Mouse (Mus musculus): ENCODE data around the gene Tcte1. TPM values are rescaled to one million over a fixed set of nuclear protein-coding genes. Genes with fewer than 3 reads are reported as not detected.
A peak's percentile ranks its signal among the peaks of the same experiment; 100 is the strongest.

Gene Tcte1
- polyA plus RNA-seq, 1 experiment from 2014 or later: 1.7 TPM

DNA sequence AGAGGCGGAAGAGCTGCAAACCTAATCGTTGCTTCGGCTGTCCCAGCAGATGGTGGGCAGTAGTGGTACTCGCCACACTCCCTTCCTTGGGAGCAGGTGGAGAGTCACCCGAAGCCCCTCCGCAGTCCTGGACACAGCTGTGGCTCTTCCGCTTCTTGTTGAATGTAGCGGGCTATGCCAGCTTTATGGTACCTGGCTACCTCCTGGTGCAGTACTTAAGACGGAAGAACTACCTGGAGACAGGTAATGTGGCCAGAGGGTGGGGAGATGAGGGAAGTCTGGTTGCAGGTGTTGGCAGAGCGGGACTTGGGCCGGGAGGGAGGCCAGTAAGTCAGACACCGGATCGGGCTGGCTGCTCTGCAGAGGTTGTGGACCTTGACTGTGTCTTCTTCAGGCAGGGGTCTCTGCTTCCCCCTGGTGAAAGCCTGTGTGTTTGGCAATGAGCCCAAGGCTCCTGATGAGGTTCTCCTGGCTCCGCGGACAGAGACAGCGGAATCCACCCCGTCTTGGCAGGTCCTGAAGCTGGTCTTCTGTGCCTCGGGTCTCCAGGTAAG is 41.4 kb downstream of the Tcte1 start:
- Histone ChIP-seq H3K4me2 (peak overlapping the region; percentile 98), H3K9ac (ENCODE audit: low read length) (peak overlapping the region; percentile 90), H3K9me3 (ENCODE audit: control insufficient read depth, low read length) (no peaks in the 10 kb centered on the region), H3K4me1 (ENCODE audit: control insufficient read depth, insufficient read depth, low read length) (peaks cover 18% of the 10 kb centered on the region), H3K27ac (ENCODE audit: low read depth, low read length) (peak overlapping the region; percentile 84), H3K4me3 (ENCODE audit: low read depth, low read length) (peak overlapping the region; percentile 81), H3K36me3 (ENCODE audit: control insufficient read depth, insufficient read depth, low read length) (peaks cover 23% of the 10 kb centered on the region), H3K27me3 (ENCODE audit: control insufficient read depth, insufficient read depth, low read length) (no peaks in the 10 kb centered on the region)
- WGBS: 14% methylated on average over 18 of the region's 18 CpGs
- ATAC-seq (ENCODE audit: low FRiP score) (no peak; the same call in 1 of the 2 replicates), DNase-seq (ENCODE audit: low spot score, missing footprints) (peak; percentile 91)

DNA sequence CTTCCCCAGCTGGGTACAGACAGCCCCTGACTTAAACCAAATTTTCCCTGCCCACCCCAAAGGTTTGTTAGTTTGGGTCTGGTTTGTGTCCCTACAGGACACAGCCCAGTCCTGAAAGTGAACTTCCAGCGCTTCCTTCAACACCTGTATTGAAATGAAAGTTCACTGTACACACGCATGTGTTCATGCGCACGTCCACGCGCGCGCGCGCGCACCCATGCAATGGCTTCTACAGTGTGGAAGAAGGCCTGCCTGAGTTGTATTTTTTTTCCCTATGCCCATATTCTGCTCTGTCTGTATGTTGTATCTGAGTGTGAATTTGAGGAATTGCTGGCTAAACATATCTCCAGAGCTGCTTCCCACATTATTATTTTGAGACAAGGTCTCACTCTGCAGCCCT is 41.9 kb downstream of the Tcte1 start:
- Histone ChIP-seq H3K4me2 (peak overlapping the region; percentile 98), H3K9ac (ENCODE audit: low read length) (peak overlapping the region; percentile 90), H3K9me3 (ENCODE audit: control insufficient read depth, low read length) (no peaks in the 10 kb centered on the region), H3K4me3 (ENCODE audit: low read depth, low read length) (peak overlapping the region; percentile 81), H3K27me3 (ENCODE audit: control insufficient read depth, insufficient read depth, low read length) (no peaks in the 10 kb centered on the region), H3K4me1 (ENCODE audit: control insufficient read depth, insufficient read depth, low read length) (peaks cover 18% of the 10 kb centered on the region), H3K36me3 (ENCODE audit: control insufficient read depth, insufficient read depth, low read length) (peaks cover 28% of the 10 kb centered on the region), H3K27ac (ENCODE audit: low read depth, low read length) (no peak overlapping the region)
- DNase-seq (ENCODE audit: low spot score, missing footprints) (no peak), ATAC-seq (ENCODE audit: low FRiP score) (no peak)
- 97% methylated on average over 11 of the region's 11 CpGs for WGBS

DNA sequence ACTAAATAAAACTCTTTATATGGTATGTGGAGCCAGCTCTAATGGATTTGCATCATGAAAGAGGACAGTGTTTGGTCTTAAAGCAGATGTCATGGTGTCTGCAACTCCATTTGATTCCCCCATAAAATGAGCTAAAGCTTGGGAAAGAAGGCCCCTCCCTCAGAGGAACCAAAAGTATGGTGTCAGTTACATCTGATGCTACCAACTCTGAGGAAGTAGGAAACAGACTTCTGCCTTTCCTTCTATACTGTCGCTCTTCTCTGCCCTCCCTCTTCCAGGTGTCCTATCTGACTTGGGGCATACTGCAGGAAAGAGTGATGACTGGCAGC is 42.8 kb downstream of the Tcte1 start:
- Histone ChIP-seq H3K9ac (ENCODE audit: low read length) (no peak overlapping the region), H3K27me3 (ENCODE audit: control insufficient read depth, insufficient read depth, low read length) (no peaks in the 10 kb centered on the region), H3K9me3 (ENCODE audit: control insufficient read depth, low read length) (no peaks in the 10 kb centered on the region), H3K4me1 (ENCODE audit: control insufficient read depth, insufficient read depth, low read length) (peaks cover 21% of the 10 kb centered on the region), H3K4me3 (ENCODE audit: low read depth, low read length) (no peak overlapping the region), H3K36me3 (ENCODE audit: control insufficient read depth, insufficient read depth, low read length) (peaks cover 37% of the 10 kb centered on the region), H3K4me2 (no peak overlapping the region), H3K27ac (ENCODE audit: low read depth, low read length) (no peak overlapping the region)
- ATAC-seq (ENCODE audit: low FRiP score) (no peak), DNase-seq (ENCODE audit: low spot score, missing footprints) (no peak)
- WGBS: 75% methylated on average over 1 of the region's 1 CpGs

DNA sequence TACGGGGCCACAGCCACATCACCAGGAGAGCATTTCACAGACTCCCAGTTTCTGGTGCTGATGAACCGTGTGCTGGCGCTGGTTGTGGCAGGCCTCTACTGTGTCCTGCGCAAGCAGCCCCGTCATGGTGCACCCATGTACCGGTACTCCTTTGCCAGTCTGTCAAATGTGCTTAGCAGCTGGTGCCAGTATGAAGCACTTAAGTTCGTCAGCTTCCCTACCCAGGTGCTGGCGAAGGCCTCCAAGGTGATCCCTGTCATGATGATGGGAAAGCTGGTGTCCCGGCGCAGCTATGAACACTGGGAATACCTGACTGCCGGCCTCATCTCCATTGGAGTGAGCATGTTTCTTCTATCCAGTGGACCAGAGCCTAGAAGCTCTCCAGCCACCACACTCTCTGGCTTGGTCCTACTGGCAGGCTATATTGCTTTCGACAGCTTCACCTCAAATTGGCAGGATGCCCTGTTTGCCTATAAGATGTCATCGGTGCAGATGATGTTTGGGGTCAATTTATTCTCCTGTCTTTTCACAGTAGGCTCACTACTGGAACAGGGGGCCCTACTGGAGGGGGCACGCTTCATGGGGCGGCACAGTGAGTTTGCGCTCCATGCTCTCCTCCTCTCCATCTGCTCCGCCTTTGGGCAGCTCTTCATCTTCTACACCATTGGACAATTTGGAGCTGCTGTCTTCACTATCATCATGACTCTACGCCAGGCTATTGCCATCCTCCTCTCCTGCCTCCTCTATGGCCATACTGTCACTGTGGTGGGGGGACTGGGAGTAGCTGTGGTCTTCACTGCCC is 43.3 kb downstream of the Tcte1 start:
- no peak overlapping the region for H3K4me3 ChIP-seq (ENCODE audit: low read depth, low read length)
- no peak overlapping the region for H3K4me2 ChIP-seq
- WGBS: 77% methylated on average over 18 of the region's 18 CpGs
- H3K27ac ChIP-seq (ENCODE audit: low read depth, low read length): 0 out of 2 replicates have a peak overlapping the region, but pooled peaks have one; percentile 1
- peak; percentile 89 for DNase-seq (ENCODE audit: low spot score, missing footprints)
- peaks cover 42% of the 10 kb centered on the region for H3K36me3 ChIP-seq (ENCODE audit: control insufficient read depth, insufficient read depth, low read length)
- H3K9ac ChIP-seq (ENCODE audit: low read length): no peak overlapping the region
- no peaks in the 10 kb centered on the region for H3K9me3 ChIP-seq (ENCODE audit: control insufficient read depth, low read length)
- ATAC-seq (ENCODE audit: low FRiP score): no peak
- H3K4me1 ChIP-seq (ENCODE audit: control insufficient read depth, insufficient read depth, low read length): peaks cover 25% of the 10 kb centered on the region
- no peaks in the 10 kb centered on the region for H3K27me3 ChIP-seq (ENCODE audit: control insufficient read depth, insufficient read depth, low read length)

DNA sequence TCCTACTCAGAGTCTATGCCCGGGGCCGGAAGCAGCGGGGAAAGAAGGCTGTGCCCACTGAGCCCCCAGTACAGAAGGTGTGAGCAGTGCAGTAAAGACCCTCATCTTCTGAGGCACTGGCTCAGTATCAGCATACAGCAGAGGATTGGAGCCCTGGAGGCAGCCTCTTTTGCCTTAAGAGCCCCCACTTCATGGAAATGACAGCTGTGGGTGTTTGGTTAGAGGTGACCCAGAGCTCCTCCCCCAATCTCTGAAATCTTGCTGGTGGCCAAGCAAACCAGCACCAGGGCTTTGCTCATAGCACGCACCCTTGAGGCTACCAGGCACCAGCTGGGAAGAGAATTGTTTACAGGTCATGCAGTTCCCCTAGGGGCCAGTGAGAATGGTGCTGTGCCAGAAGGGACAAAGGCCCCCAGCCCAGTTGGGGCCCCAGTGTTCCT is 43.9 kb downstream of the Tcte1 start:
- no peak overlapping the region for H3K9ac ChIP-seq (ENCODE audit: low read length)
- H3K36me3 ChIP-seq (ENCODE audit: control insufficient read depth, insufficient read depth, low read length): peaks cover 43% of the 10 kb centered on the region
- H3K4me2 ChIP-seq: no peak overlapping the region
- no peaks in the 10 kb centered on the region for H3K27me3 ChIP-seq (ENCODE audit: control insufficient read depth, insufficient read depth, low read length)
- no peak overlapping the region for H3K27ac ChIP-seq (ENCODE audit: low read depth, low read length)
- no peak for DNase-seq (ENCODE audit: low spot score, missing footprints)
- no peaks in the 10 kb centered on the region for H3K9me3 ChIP-seq (ENCODE audit: control insufficient read depth, low read length)
- peaks cover 25% of the 10 kb centered on the region for H3K4me1 ChIP-seq (ENCODE audit: control insufficient read depth, insufficient read depth, low read length)
- no peak overlapping the region for H3K4me3 ChIP-seq (ENCODE audit: low read depth, low read length)
- no peak for ATAC-seq (ENCODE audit: low FRiP score)
- 26% methylated on average over 4 of the region's 4 CpGs for WGBS

DNA sequence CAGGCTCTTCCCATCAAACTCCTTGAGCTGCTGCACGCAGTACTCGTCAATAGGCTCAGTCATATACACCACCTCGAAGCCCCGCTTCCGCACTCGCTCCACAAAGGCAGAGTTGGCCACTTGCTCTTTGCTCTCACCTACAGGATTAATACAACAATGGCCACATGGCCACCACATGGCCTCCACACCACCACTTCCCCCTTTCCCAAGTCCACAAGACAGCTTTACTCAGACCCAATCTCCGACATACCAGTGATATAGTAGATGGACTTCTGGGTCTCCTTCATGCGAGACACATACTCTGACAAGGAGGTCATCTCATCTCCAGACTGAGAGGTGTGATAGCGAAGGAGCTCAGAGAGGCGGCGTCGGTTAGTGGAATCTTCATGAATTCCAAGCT is 45.8 kb downstream of the Tcte1 start:
- H3K9ac ChIP-seq (ENCODE audit: low read length): no peak overlapping the region
- H3K9me3 ChIP-seq (ENCODE audit: control insufficient read depth, low read length): no peaks in the 10 kb centered on the region
- H3K27ac ChIP-seq (ENCODE audit: low read depth, low read length): no peak overlapping the region
- DNase-seq (ENCODE audit: low spot score, missing footprints) (no peak), ATAC-seq (ENCODE audit: low FRiP score) (no peak)
- no peaks in the 10 kb centered on the region for H3K27me3 ChIP-seq (ENCODE audit: control insufficient read depth, insufficient read depth, low read length)
- H3K4me2 ChIP-seq: no peak overlapping the region
- peaks cover 25% of the 10 kb centered on the region for H3K4me1 ChIP-seq (ENCODE audit: control insufficient read depth, insufficient read depth, low read length)
- 89% methylated on average over 12 of the region's 12 CpGs for WGBS
- peaks cover 43% of the 10 kb centered on the region for H3K36me3 ChIP-seq (ENCODE audit: control insufficient read depth, insufficient read depth, low read length)
- H3K4me3 ChIP-seq (ENCODE audit: low read depth, low read length): no peak overlapping the region

DNA sequence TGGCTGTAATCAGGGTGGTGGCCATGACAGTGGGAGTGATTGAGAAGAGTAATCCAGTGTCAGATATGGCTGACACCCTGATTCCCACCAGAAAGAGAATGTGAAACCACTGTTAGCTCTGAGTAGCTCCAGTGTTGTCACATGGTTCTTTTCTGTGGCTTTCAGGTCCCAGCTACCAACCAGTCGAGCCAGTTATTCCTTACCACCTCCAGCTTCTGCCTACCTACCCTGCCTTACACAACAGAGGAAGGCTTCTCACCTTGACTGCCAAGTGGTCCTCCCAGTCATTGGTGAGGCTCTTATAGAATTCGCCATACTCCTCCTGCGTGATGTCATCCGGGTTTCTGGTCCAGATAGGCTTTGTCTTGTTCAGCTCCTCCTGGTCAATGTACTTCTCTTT is 46.8 kb downstream of the Tcte1 start:
- DNase-seq (ENCODE audit: low spot score, missing footprints) (no peak), ATAC-seq (ENCODE audit: low FRiP score) (no peak)
- no peaks in the 10 kb centered on the region for H3K27me3 ChIP-seq (ENCODE audit: control insufficient read depth, insufficient read depth, low read length)
- peaks cover 43% of the 10 kb centered on the region for H3K36me3 ChIP-seq (ENCODE audit: control insufficient read depth, insufficient read depth, low read length)
- 86% methylated on average over 4 of the region's 4 CpGs for WGBS
- H3K4me2 ChIP-seq: no peak overlapping the region
- H3K4me1 ChIP-seq (ENCODE audit: control insufficient read depth, insufficient read depth, low read length): peaks cover 24% of the 10 kb centered on the region
- no peak overlapping the region for H3K4me3 ChIP-seq (ENCODE audit: low read depth, low read length)
- H3K9ac ChIP-seq (ENCODE audit: low read length): no peak overlapping the region
- no peaks in the 10 kb centered on the region for H3K9me3 ChIP-seq (ENCODE audit: control insufficient read depth, low read length)
- H3K27ac ChIP-seq (ENCODE audit: low read depth, low read length): no peak overlapping the region

DNA sequence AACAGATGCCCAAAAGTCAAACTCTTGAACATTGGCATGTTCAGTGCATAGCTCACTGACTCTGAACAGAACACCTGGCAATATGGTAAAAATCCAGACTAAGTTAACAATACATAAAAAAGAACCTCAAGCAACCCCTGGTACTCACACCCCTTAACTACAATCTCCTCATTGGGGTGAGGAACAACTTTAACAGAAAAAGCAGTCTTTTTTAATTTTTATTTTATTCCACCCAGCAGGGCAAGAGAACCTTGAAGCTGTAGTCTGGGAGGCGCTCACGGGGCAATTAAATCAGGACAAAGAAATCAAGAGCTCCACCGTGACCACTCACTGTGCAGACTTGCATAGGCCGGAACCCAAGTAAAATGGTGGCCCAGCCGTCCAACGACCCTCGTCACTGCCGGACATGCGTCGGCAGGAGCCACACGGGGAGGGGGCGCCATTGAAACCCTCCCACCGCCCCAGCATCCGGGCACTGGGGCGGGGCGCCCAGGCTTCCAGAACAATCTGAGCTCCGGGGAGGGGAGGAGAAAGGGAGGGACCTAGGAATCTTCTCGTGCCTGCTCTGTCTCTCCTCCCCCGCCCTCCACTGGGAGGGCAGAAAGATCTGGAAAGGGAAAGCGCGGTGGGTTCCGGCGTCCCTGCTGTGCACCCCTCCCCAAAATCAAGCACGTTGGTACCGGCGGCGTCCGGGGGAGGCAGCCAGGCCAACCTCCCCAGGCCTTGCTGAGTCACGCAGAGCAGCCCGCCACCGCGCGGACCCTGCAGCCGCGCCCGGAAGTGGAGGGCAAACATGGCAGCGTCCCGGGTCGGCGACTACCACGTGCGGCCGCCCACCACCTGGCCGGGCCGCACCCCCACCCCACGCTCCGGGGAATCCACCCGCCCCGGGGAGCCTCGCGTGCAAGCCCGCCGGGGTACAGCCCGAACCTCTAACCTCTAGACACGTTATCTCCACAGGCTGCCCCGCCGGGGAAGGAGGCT is 49.2 kb downstream of the Tcte1 start:
- WGBS: under 1% methylated on average over 50 of the region's 57 CpGs
- Histone ChIP-seq H3K4me1 (ENCODE audit: control insufficient read depth, insufficient read depth, low read length) (peaks cover 16% of the 10 kb centered on the region), H3K27me3 (ENCODE audit: control insufficient read depth, insufficient read depth, low read length) (no peaks in the 10 kb centered on the region), H3K27ac (ENCODE audit: low read depth, low read length) (peak overlapping the region; percentile 92), H3K9me3 (ENCODE audit: control insufficient read depth, low read length) (no peaks in the 10 kb centered on the region), H3K4me2 (peak overlapping the region; percentile 78), H3K36me3 (ENCODE audit: control insufficient read depth, insufficient read depth, low read length) (peaks cover 37% of the 10 kb centered on the region), H3K9ac (ENCODE audit: low read length) (peak overlapping the region; percentile 99), H3K4me3 (ENCODE audit: low read depth, low read length) (peak overlapping the region; percentile 99)
- peak; percentile 68 for ATAC-seq (ENCODE audit: low FRiP score)
- peak; percentile 98 for DNase-seq (ENCODE audit: low spot score, missing footprints)
